Mouse (Mus musculus) cerebellum, adult 2 months (tissue): ENCODE results near the gene Lgals9.

ENCODE experiments used
- CTCF ChIP-seq: fragments of 200-500 bp; IDR thresholded peaks from 2 replicates; pipeline ENCODE4 v1.5.1; 2011; ENCODE audit warnings: low read depth, mild to moderate bottlenecking, control low read depth, low read length, moderate library complexity, borderline replicate concordance; ENCODE audit not compliant: insufficient read depth
- POLR2A ChIP-seq: fragments of 200-500 bp; IDR thresholded peaks from 2 replicates; pipeline ENCODE4 v1.6.1; 2011; ENCODE audit warnings: low read length, control low read depth, borderline replicate concordance; ENCODE audit not compliant: insufficient read depth

- TF ChIP-seq CTCF = no peak
- no peak for TF ChIP-seq POLR2A
These were observed 16.6 kb downstream of the Lgals9 start for GRCm38 (mm10) chr11:78968121-78968520.
